Mouse (Mus musculus) liver, postnatal 0 days (tissue): ENCODE measurements around the gene Tigd4.

ENCODE experiments used
- CTCF ChIP-seq: sonication (generic); IDR thresholded peaks from 2 replicates; pipeline ENCODE4 v1.5.1; 2016; ENCODE audit warnings: antibody characterized with exemption, low read depth
- EP300 ChIP-seq: IDR thresholded peaks from 2 replicates; pipeline ENCODE4 v1.6.1; 2016; ENCODE audit warnings: antibody characterized with exemption, low read depth, mild to moderate bottlenecking

- TF ChIP-seq EP300 (no peak), CTCF (no peak)
These were observed 8.6 kb downstream of the Tigd4 start for GRCm38 (mm10) chr3:84601870-84602495.
